Mouse (Mus musculus): ENCODE data around the gene Iqce.

Gene Iqce

DNA sequence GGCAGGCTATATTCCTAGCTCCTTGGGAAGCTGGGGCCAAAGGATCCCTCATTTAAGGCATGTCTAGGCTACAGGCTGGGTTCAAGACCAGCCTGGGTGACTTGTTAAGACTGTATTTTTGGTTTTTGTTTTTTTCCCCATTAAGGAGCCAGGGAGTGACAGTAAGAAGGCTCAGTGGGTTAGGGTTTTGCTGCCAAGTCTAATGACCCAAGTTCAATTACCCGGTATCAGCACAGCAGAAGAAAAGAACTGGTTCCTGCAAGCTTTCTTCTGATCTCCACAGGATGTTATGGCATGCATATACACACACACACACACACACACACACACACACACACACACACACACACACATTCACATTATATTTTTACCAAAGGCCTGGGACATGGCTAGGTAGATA is 41.8 kb downstream of the Iqce start:
- DNase-seq: no peak

- DNase-seq: no peak
These were observed 42.4 kb downstream of the Iqce start for GRCm38 (mm10) chr5:140659607-140660272.

GRCm38 (mm10) chr5:140654096-140654845 is 47.9 kb downstream of the Iqce start:
- DNase-seq: no peak

DNA sequence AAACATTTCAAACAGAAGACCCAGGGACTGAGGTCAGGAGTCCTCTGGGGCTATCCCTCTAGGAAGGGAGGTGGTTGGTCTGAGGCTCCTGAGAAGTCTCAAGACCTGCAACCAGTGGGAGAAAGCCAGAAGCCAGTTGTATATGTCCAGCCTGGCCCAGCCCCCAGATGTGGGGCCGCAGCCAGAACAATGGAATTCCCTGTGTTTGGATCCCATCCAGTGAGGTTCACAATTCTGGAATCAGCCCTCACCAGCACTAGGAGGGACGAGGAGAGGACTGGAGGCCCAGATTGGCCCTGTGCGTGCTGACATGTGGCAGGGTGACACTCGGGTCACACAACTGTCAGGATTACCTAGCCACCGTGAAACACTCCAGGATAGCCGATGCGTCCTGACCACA is 49.6 kb downstream of the Iqce start:
- no peak for DNase-seq

- DNase-seq: no peak
These were observed 50.9 kb downstream of the Iqce start for GRCm38 (mm10) chr5:140651231-140651630.

- no peak for DNase-seq
These were observed 52.2 kb downstream of the Iqce start for GRCm38 (mm10) chr5:140649881-140650414.

DNA sequence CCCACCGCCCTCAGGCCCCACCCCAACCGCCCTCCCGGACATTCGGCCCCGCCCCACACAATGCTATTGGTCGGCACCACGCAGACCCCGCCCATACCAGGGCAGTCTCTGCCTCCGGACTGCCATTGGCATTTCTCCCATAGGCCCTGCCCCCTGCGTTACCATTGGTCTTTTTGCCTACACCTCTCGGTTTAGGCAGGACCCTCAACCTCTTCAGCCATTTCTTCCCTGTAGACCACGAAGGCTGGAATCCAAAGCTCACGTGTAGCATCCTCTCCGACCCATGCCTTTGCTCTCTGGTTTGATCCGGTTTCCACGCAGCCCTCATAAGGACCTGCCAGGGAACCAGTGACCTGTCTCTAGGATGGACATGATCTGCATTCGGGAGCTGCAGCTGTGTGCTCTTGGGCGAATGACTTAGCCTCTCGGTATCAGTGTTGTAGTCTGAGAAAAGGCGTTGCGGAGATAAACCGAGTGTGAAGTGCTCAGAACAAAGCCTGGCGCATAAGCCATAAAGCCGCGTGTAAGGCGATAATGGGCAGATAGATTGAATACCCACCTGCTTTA is 53.0 kb downstream of the Iqce start:
- peak; percentile 100 for DNase-seq

GRCm38 (mm10) chr5:140648519-140649100 is 53.6 kb downstream of the Iqce start, which contains the start of gene Ttyh3:
Ttyh3 (minus strand) TSS chr5:140649031.
- DNase-seq: peak; percentile 55

DNA sequence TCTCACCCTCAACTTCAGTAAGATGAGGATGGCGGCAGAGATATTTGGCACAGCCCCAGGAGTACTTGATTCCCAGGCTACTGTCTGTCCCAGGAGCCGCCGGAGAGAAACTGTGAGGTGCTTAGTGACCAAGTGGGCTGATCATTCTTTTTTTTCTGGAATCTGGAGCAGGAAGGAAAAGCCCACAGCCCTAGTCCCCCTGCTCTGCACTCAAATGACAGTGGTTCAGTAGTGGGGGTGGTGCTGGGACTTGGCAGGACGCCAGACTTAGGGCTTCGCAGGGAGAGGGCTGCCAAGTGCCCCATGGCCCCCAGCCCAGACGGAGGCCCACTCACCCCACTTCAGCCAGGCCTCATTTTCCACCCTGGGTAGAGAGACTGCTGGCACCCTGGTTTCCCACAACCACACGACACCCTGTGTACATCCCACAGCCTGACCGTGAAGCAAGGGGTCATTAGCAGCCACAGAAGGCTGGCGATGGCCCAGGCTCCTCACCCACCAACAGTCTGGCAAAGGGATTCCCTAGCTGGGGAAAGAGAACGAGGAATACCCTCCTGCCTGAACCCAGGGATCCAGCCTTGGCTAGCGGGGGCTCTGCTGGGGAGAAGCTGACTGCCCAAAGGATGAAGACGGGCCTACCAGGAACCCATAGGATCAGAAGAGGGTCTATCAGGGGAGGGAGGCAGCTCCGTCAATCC is 54.2 kb downstream of the Iqce start:
- DNase-seq: peak; percentile 61

- DNase-seq: no peak
These were observed 55.0 kb downstream of the Iqce start for GRCm38 (mm10) chr5:140647031-140647760.

DNA sequence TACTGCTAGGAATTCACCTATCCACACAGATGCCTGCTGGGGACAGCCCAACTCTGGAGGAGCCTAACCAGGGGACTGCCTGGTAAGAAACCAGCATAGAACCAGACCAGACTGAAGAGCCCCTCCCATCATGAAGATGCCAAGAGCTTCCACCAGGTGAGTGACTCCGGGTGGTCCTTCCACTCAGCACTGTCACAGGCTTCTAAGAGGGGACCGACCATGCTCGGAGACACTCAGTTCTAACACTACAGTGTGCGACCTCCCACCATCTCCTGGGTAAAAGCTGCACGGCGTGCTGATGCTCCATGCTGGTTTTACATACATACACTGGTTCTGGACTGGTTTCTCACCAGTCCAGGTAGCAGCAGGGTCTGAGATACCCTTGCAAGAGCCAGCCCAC is 56.0 kb downstream of the Iqce start:
- no peak for DNase-seq

GRCm38 (mm10) chr5:140645454-140645853 is 56.7 kb downstream of the Iqce start:
- peak; percentile 50 for DNase-seq

GRCm38 (mm10) chr5:140644702-140645201 is 57.4 kb downstream of the Iqce start:
- DNase-seq: peak; percentile 90

DNA sequence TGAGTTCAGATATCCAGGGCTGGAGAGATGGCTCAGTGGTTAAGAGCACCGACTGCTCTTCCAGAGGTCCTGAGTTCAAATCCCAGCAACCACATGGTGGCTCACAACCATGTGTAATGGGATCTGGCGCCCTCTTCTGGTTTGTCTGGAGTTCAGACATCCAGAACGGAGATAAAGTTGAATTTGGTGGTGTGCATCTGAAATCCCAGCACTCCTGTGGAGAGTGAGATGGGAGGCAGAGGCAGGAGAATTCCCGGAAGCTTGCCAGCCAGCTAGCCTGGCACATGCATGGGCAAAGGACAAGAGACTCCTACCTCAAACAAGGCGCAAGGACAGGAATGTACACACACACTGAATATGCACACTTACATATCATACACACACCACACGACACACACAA is 57.9 kb downstream of the Iqce start:
- DNase-seq: peak; percentile 46

DNA sequence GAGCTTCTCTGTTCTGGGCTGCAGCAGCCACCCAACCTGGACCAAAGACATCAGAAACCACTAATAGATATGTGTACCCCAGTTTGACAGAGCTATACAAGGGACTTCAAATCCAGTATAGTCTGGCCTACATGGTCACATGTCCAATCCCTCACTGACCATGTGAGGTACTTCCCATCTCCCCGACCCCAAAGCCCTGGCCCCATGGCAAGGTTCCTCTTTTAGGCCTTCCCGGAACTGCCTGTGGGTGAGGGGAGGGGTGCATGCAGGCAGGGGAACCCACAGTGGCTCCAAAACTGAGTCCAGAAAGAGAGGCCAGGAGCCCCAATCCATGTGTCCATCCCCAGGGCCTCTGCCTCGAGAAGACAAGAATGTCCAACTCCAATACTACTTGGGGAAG is 60.1 kb downstream of the Iqce start:
- peak; percentile 53 for DNase-seq

DNA sequence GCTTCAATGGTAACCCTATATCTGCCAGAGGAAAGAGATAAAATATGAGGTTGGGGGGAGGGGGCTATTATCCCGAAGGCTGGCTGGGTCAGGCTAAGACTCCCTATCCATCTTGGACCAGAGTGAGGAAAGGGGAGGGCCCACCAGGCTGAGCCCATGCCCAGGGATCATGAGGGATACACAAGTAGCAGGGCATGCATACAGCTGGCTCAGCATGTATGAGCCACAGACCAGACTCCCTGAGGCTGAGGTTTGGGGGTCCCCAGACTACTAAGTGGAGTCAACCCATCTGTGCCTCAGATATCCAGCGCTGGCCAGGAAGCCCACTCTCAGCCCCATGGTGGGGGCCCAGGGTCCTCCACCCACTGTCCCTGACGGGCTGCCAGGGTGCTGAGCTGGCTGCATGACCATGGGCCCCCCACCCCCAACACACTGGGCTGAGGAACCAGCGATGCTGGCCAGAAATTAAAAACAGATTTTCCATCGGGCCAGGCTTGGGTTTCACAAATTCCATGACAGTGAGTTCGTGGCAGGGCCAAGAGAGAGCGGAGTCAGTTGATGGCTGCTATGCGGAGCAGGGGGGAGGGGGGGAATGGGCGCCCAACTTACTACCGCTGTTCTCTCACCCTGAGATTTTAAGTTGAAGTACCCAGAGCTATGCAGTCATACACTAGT is 60.8 kb downstream of the Iqce start:
- DNase-seq: no peak

GRCm38 (mm10) chr5:140640812-140641211 is 61.4 kb downstream of the Iqce start:
- DNase-seq: no peak

- no peak for DNase-seq
These were observed 62.3 kb downstream of the Iqce start for GRCm38 (mm10) chr5:140639871-140640270.

GRCm38 (mm10) chr5:140639312-140639711 is 62.9 kb downstream of the Iqce start:
- no peak for DNase-seq

GRCm38 (mm10) chr5:140638484-140638883 is 63.7 kb downstream of the Iqce start:
- DNase-seq: no peak

DNA sequence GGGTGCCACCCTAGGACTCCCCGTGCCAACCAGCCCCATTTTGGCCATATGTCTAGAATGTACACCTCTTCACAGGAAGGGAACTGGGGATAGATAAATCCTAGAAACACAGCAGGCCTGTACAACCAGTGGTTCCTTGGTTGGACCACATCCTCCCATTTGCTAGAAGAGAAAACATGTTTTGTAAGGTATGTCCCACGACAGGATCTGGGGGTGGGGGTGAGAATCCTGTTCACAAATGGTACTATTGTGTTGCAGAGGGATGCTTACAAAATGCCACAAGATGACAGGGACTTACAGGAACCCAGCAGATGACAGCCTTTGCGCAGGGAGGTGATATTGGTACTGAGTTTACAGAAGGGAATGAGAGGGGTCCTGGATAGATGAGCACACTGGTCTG is 64.2 kb downstream of the Iqce start:
- DNase-seq: no peak

Measured in liver (tissue).